Mouse (Mus musculus): ENCODE measurements around the gene Uchl4.

Uchl4 gene

GRCm38 (mm10) chr9:64221480-64221879, 13.5 kb upstream of the Uchl4 start:
- TF ChIP-seq GATA4 (IDR thresholded peaks at IDR 0.05; ENCODE audit: insufficient replicate concordance, low read length): no peak

- no peak for TF ChIP-seq GATA4 (IDR thresholded peaks at IDR 0.05; ENCODE audit: insufficient replicate concordance, low read length)
Measured at GRCm38 (mm10) chr9:64222098-64222497, 12.9 kb upstream of the Uchl4 start.

- TF ChIP-seq GATA4 (IDR thresholded peaks at IDR 0.05; ENCODE audit: insufficient replicate concordance, low read length): no peak
Measured at GRCm38 (mm10) chr9:64225805-64226204, 9.2 kb upstream of the Uchl4 start.

DNA sequence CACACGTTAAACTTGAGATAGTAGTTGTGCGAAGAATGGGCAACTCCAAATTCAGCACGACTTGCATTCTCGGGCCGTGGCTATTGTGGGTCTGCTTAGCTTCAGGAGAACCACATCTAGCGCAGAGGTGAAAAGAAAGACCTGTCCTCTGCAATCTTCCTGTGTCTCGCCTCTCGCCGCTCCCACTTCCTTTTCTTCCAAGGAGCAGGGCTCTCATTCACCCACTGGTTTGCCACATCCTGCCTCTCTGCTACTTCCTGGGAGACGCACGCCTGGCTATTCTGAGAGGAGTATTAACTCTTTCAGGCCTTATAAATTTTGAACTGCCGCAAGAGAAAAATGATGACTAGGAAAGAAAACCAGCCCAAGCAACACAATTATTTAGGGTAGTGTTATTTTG, 7.3 kb upstream of the Uchl4 start:
- no peak for TF ChIP-seq GATA4 (IDR thresholded peaks at IDR 0.05; ENCODE audit: insufficient replicate concordance, low read length)

GRCm38 (mm10) chr9:64228972-64229371, 6.0 kb upstream of the Uchl4 start:
- no peak for TF ChIP-seq GATA4 (IDR thresholded peaks at IDR 0.05; ENCODE audit: insufficient replicate concordance, low read length)

GRCm38 (mm10) chr9:64231171-64231570, 3.8 kb upstream of the Uchl4 start:
- no peak for TF ChIP-seq GATA4 (IDR thresholded peaks at IDR 0.05; ENCODE audit: insufficient replicate concordance, low read length)

DNA sequence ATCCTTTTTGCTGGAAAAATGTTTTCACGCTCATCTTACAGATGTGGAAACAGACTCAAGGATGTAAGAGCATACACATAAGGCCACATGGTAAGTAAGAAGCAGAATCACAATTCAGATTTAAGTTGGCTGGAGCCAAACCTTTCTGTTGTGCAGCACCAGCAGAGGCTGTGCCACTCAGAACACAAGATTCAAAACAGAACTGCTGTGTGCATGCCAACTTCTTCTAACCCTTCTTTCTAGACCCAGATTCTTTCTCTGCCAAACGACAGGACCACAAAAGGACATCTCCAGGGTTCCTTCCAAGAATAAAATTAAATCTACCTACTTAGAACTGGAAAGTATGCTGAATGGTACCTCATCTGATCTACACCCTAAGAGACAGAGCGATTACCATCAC, 3.3 kb upstream of the Uchl4 start:
- TF ChIP-seq GATA4 (IDR thresholded peaks at IDR 0.05; ENCODE audit: insufficient replicate concordance, low read length): no peak

DNA sequence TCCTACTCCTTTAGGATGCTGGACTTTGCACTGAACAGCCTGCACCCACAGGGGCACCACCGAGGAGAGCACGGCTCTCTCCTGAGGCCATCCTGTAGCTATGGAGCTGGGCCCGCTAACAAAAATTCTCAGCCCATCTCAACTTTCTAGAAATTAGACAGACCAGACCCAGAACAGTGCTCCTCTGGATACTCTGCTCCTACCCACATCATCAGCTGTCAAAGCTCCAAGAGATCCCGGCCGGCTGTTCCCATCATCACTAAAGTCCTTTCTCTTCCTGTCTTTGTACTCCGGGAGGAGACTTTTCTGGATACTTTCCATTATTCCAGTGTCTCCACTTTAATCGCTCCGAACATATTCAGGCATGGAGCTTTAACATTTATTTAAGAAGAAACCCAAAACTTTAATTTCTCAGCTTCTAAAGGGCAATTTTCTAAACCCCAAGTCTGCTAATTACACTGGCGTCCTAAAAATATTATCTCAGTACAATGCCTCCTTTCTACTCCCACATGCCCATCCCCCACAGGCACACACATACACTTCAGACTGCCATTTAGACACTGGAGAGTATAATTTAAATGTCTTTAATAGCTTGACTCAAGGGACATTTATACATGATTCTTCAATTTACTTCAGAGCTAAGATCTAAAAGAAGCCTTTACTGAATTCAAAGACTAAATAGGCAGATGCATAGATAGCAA, 2.6 kb upstream of the Uchl4 start:
- no peak for TF ChIP-seq GATA4 (IDR thresholded peaks at IDR 0.05; ENCODE audit: insufficient replicate concordance, low read length)

- no peak for TF ChIP-seq GATA4 (IDR thresholded peaks at IDR 0.05; ENCODE audit: insufficient replicate concordance, low read length)
Measured at GRCm38 (mm10) chr9:64233656-64234055, 1.3 kb upstream of the Uchl4 start.

- TF ChIP-seq GATA4 (IDR thresholded peaks at IDR 0.05; ENCODE audit: insufficient replicate concordance, low read length): no peak
Measured at GRCm38 (mm10) chr9:64236056-64236455, 1.1 kb downstream of the Uchl4 start.

GRCm38 (mm10) chr9:64240116-64240515, 5.1 kb downstream of the Uchl4 start:
- TF ChIP-seq GATA4 (IDR thresholded peaks at IDR 0.05; ENCODE audit: insufficient replicate concordance, low read length): no peak

- TF ChIP-seq GATA4 (IDR thresholded peaks at IDR 0.05; ENCODE audit: insufficient replicate concordance, low read length): no peak
Measured at GRCm38 (mm10) chr9:64240681-64241080, 5.7 kb downstream of the Uchl4 start.

DNA sequence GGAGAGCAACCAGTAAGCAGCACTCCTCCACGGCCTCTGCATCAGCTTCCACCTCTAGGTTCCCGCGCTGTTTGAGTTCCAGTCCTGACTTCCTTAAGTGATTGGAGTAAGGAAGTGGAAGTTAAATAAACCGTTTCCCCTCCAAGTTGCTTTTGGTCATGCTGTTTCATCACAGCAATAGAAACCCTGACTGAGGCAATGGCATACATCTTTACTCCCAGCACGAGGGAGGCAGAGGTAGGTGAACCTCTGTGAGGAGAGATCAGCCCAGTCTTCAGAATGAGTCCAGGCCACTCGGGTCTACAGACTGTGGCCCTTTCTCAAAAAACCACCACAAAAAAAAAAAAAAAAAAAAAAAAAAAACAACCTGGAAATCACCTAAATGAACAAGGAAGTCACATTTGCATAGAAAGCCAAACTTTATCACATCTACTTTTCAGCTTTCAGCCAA, 7.4 kb downstream of the Uchl4 start:
- TF ChIP-seq GATA4 (IDR thresholded peaks at IDR 0.05; ENCODE audit: insufficient replicate concordance, low read length): no peak

DNA sequence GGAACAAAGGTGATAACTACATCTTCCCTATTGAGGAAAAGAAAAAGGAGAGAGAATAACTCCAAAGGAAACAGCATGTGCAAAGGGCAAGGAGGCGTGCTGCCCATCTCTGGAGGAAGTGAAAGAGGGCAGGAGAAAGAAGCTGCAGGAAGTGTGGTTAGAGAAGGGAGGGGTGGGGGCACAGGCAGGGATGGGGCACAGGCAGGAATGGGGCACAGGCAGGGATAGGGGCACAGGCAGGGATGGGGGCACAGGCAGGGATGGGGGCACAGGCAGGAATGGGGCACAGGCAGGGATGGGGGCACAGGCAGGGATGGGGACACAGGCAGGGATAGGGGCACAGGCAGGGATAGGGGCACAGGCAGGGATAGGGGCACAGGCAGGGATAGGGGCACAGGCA, 14.4 kb downstream of the Uchl4 start:
- no peak for TF ChIP-seq GATA4 (IDR thresholded peaks at IDR 0.05; ENCODE audit: insufficient replicate concordance, low read length)

- TF ChIP-seq GATA4 (IDR thresholded peaks at IDR 0.05; ENCODE audit: insufficient replicate concordance, low read length): no peak
Measured at GRCm38 (mm10) chr9:64250111-64250730, 15.2 kb downstream of the Uchl4 start.

GRCm38 (mm10) chr9:64252591-64253020, 17.6 kb downstream of the Uchl4 start:
- TF ChIP-seq GATA4 (IDR thresholded peaks at IDR 0.05; ENCODE audit: insufficient replicate concordance, low read length): no peak

Data from liver, adult (tissue).